Mouse (Mus musculus): ENCODE measurements around the gene Hdac1. TPM values are rescaled to one million over a fixed set of nuclear protein-coding genes. Genes with fewer than 3 reads are reported as not detected.
"Not testable (repeated sequence)": the region's sequence is repeated elsewhere in the genome, so short reads cannot be mapped to it uniquely, and the experiment has no call there.

Hdac1 gene
- polyA plus RNA-seq, 1 experiment from 2014 or later: 204 TPM

- Histone ChIP-seq H3K36me3 (no peaks in the 10 kb centered on the region), H3K27me3 (no peaks in the 10 kb centered on the region), H3K4me3 (no peak overlapping the region), H3K4me1 (peaks cover 11% of the 10 kb centered on the region), H3K9ac (no peak overlapping the region), H3K9me3 (no peaks in the 10 kb centered on the region), H3K4me2 (peak overlapping the region; percentile 74; the same call in 1 of the 2 replicates), H3K27ac (no peak overlapping the region; the same call in 1 of the 2 replicates)
- no peak for ATAC-seq (ENCODE audit: insufficient number of reproducible peaks, low FRiP score, low TSS enrichment, low read depth)
- 68% methylated on average over 9 of the region's 9 CpGs for WGBS
Measured at GRCm38 (mm10) chr4:129557256-129557808, 14.8 kb upstream of the Hdac1 start.

DNA sequence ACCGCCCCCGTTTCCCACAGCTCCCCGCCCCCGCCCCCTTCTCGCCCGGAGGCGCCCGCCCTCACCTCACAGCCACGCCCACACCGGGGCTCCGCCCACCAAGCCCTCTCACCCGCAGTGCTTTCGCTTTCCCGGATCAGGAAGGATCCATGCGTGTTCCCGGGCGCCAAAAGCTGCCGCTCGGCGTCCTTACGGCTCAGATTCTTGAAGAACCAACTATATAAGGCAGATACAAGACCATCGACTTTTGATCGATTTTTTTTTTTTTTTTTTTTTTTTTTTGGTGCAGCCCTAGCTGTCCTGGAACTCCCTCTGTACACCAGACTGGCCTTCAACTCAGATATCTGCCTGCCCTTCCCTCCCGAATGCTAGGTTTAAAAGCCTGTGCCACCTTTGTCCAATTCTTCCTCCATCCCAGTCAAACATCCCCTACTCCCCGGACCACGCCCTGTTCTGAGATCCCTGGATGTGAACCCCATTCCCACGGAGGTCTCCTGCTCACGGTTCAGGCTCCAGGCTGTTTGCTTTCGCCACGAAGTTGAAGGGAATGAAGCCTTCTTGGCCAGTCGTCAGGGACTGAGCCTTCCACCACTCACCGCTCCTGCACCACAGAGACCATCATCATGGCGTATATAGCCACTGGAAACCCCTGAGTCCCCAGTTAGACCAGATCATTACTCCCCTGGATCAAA lies 14.2 kb upstream of the Hdac1 start:
- H3K4me1 ChIP-seq: peaks cover 11% of the 10 kb centered on the region
- H3K4me2 ChIP-seq: peak overlapping the region; percentile 74
- ATAC-seq (ENCODE audit: insufficient number of reproducible peaks, low FRiP score, low TSS enrichment, low read depth): peak; percentile 78
- no peaks in the 10 kb centered on the region for H3K36me3 ChIP-seq
- 7% methylated on average over 33 of the region's 33 CpGs for whole genome bisulfite sequencing
- H3K27me3 ChIP-seq: no peaks in the 10 kb centered on the region
- no peaks in the 10 kb centered on the region for H3K9me3 ChIP-seq
- H3K4me3 ChIP-seq: peak overlapping the region; percentile 54
- H3K27ac ChIP-seq: peak overlapping the region; percentile 71
- H3K9ac ChIP-seq: peak overlapping the region; percentile 29; the same call in 1 of the 2 replicates

DNA sequence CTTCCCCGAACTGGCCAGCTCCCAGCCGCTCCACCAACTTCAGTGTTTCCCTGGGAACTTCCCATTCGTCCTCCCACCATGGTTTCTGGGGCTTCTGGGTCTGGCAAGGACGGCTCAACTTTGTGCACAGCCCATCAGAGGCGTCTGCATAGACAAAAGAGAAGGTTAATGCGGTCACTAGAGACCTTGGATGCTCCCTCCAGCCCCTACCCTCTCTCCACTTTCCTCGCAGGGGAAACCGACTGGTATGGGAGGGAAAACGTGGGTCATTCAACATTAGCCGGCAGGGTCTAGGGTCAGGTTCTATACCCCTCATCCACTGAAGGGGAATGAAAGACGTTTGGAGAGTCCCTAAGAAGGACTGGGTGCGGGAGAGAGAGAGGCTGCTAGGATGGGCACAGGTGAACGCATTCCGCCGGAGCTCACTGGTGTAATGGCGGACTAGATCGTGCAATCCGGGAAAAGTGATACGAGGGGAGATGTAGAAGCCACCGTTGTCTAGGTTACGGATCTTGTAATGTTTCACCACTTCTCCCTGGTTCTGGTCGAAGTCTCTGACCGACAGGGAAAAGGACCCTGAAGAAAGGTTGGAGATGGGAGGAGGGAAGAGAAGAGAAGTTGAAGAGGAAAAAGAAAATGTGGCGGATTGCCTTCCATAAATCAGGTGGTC lies 13.5 kb upstream of the Hdac1 start:
- Histone ChIP-seq H3K4me3 (peak overlapping the region; percentile 54), H3K9me3 (no peaks in the 10 kb centered on the region), H3K27me3 (no peaks in the 10 kb centered on the region), H3K4me2 (peak overlapping the region; percentile 74), H3K9ac (peak overlapping the region; percentile 29), H3K4me1 (peaks cover 11% of the 10 kb centered on the region), H3K27ac (peak overlapping the region; percentile 71), H3K36me3 (no peaks in the 10 kb centered on the region)
- peak; percentile 32 for ATAC-seq (ENCODE audit: insufficient number of reproducible peaks, low FRiP score, low TSS enrichment, low read depth)
- WGBS: under 1% methylated on average over 24 of the region's 24 CpGs

DNA sequence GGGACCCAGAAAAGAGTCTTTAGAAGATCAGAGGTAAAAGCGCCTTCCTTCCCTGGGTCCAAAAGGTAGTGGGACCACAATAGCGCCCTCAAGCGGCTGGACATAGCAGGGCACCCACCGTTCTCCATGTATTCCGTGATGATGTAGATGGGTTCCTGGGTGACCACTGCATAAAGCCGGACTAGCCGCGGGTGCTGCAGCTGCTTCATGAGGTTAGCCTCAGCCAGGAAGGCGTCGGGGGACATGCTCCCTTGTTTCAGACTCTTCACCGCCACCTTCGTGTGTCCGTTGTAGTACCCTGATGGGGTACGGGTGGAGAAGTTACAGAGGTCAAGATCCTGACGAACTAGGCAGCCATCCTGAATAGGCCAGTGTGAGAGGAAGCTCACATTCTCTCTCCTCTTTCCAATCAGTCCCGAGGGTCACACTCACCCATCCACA lies 12.9 kb upstream of the Hdac1 start:
- H3K27ac ChIP-seq: no peak overlapping the region
- no peaks in the 10 kb centered on the region for H3K27me3 ChIP-seq
- H3K4me1 ChIP-seq: peaks cover 11% of the 10 kb centered on the region
- peak overlapping the region; percentile 54 for H3K4me3 ChIP-seq
- H3K4me2 ChIP-seq: peak overlapping the region; percentile 74
- WGBS: 5% methylated on average over 16 of the region's 16 CpGs
- no peaks in the 10 kb centered on the region for H3K36me3 ChIP-seq
- no peaks in the 10 kb centered on the region for H3K9me3 ChIP-seq
- peak overlapping the region; percentile 29; the same call in 1 of the 2 replicates for H3K9ac ChIP-seq
- ATAC-seq (ENCODE audit: insufficient number of reproducible peaks, low FRiP score, low TSS enrichment, low read depth): 0 out of 2 replicates have a peak, but pooled peaks have one; percentile 22

DNA sequence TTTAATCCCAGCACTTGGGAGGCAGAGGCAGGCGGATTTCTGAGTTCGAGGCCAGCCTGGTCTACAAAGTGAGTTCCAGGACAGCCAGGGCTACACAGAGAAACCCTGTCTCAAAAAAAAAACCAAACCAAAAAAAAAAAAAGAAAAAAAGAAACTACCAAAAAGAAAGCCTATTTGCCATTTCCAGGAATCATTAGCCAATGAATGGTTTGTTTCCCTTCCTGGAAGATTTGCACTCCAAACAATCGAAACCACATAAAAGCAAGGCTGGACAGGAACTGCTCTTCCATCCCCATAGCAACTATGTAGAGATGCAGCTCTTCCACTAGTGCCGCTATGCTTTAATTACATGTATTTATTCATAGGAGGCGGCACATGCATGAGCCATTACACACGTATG lies 12.0 kb upstream of the Hdac1 start:
- not testable (repeated sequence) for H3K36me3 ChIP-seq; H3K9ac ChIP-seq; H3K4me2 ChIP-seq; H3K9me3 ChIP-seq; ATAC-seq (ENCODE audit: insufficient number of reproducible peaks, low FRiP score, low TSS enrichment, low read depth); H3K4me3 ChIP-seq; H3K27me3 ChIP-seq; H3K27ac ChIP-seq
- 93% methylated on average over 6 of the region's 6 CpGs for WGBS
- peaks cover 11% of the 10 kb centered on the region for H3K4me1 ChIP-seq

DNA sequence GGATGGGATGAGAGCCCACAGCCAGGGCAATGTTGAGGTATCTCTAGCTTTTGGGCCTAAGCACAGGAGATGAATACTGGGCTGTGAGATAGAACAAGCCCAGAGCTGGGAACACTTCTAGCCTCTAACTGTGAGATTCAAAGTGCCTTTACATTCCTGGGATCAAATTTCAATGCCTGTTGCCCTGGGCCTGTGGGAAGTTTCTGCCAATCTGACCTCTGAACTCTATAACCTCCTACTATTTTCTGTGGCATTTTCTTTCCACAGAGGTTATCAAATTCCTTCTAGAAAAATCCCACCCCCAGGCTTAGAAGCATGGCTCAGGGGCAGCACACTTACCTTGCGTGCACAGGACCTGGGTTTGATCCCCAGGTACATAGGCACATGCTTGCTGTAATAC lies 7.8 kb upstream of the Hdac1 start:
- H3K9me3 ChIP-seq: no peaks in the 10 kb centered on the region
- H3K4me1 ChIP-seq: peaks cover 2% of the 10 kb centered on the region; the same call in 1 of the 2 replicates
- H3K9ac ChIP-seq: no peak overlapping the region
- no peak overlapping the region for H3K4me2 ChIP-seq
- no peak overlapping the region for H3K27ac ChIP-seq
- H3K36me3 ChIP-seq: no peaks in the 10 kb centered on the region
- 54% methylated on average over 1 of the region's 1 CpGs for WGBS
- no peak overlapping the region for H3K4me3 ChIP-seq
- no peaks in the 10 kb centered on the region for H3K27me3 ChIP-seq
- no peak for ATAC-seq (ENCODE audit: insufficient number of reproducible peaks, low FRiP score, low TSS enrichment, low read depth)

GRCm38 (mm10) chr4:129549306-129549705 lies 6.8 kb upstream of the Hdac1 start:
- no peak overlapping the region for H3K4me2 ChIP-seq
- H3K4me3 ChIP-seq: no peak overlapping the region
- no peak overlapping the region for H3K27ac ChIP-seq
- H3K4me1 ChIP-seq: no peaks in the 10 kb centered on the region
- no peak for ATAC-seq (ENCODE audit: insufficient number of reproducible peaks, low FRiP score, low TSS enrichment, low read depth)
- 89% methylated on average over 2 of the region's 2 CpGs for WGBS
- H3K9ac ChIP-seq: no peak overlapping the region
- H3K36me3 ChIP-seq: no peaks in the 10 kb centered on the region
- H3K27me3 ChIP-seq: no peaks in the 10 kb centered on the region
- H3K9me3 ChIP-seq: no peaks in the 10 kb centered on the region

GRCm38 (mm10) chr4:129547631-129548030 lies 5.1 kb upstream of the Hdac1 start:
- 93% methylated on average over 4 of the region's 4 CpGs for WGBS
- not testable (repeated sequence) for ATAC-seq (ENCODE audit: insufficient number of reproducible peaks, low FRiP score, low TSS enrichment, low read depth); H3K27me3 ChIP-seq

GRCm38 (mm10) chr4:129544106-129544505 lies 1.6 kb upstream of the Hdac1 start:
- Histone ChIP-seq H3K9me3 (no peaks in the 10 kb centered on the region), H3K27ac (no peak overlapping the region), H3K36me3 (no peaks in the 10 kb centered on the region), H3K4me3 (no peak overlapping the region), H3K4me1 (peaks cover 17% of the 10 kb centered on the region), H3K9ac (no peak overlapping the region), H3K4me2 (no peak overlapping the region), H3K27me3 (no peaks in the 10 kb centered on the region)
- WGBS: 85% methylated on average over 4 of the region's 4 CpGs
- ATAC-seq (ENCODE audit: insufficient number of reproducible peaks, low FRiP score, low TSS enrichment, low read depth): no peak

More at GRCm38 (mm10) chr4:129547631-129548030, 5.1 kb upstream of the Hdac1 start:
- H3K36me3 ChIP-seq, H3K9ac ChIP-seq, H3K27ac ChIP-seq, H3K4me3 ChIP-seq, H3K4me1 ChIP-seq, H3K9me3 ChIP-seq, H3K4me2 ChIP-seq: not testable (repeated sequence)

DNA sequence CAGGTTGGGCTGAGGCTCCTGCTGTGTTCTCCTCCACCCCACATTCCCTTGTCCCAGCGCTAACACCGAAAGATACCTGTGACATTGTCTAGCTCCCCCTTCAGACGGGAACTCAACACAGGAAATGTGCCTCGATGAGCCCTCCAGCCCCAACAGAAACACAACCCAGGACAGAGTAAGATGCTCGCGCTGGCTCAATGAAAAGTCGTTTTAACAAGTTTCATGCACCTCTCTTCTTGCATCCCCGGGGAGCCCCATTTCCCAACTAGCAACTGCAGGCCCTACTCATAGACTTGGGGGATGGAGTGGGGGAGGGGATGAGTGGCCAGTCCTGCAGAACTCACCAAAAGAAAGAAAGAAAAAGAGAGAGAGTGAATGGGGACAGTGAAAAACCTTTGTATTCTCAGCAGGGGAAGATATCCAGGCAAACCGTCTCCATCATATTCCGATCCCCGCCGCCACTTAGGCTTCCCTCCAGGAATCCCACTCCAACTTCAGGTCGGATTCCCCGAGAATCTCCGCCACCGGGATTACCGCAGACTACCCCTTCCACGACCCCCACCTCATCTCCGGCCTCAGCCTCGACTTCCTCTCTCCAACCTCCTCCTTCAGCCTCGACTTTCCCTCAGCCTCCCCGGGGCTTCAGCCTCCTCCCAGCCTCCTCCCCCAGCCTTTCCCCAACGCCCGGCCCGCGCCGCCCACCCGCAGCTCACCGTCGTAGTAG lies 483 bp downstream of the Hdac1 start:
- Histone ChIP-seq H3K36me3 (peaks cover 6% of the 10 kb centered on the region; the same call in 1 of the 2 replicates), H3K27me3 (no peaks in the 10 kb centered on the region), H3K9ac (peak overlapping the region; percentile 76), H3K27ac (peak overlapping the region; percentile 85), H3K9me3 (no peaks in the 10 kb centered on the region), H3K4me1 (peaks cover 17% of the 10 kb centered on the region), H3K4me2 (peak overlapping the region; percentile 67), H3K4me3 (peak overlapping the region; percentile 80)
- no peak for ATAC-seq (ENCODE audit: insufficient number of reproducible peaks, low FRiP score, low TSS enrichment, low read depth)
- 1% methylated on average over 30 of the region's 30 CpGs for WGBS

GRCm38 (mm10) chr4:129540012-129540411 lies 2.5 kb downstream of the Hdac1 start:
- no peak for ATAC-seq (ENCODE audit: insufficient number of reproducible peaks, low FRiP score, low TSS enrichment, low read depth)
- peaks cover 17% of the 10 kb centered on the region for H3K4me1 ChIP-seq
- H3K27ac ChIP-seq: no peak overlapping the region
- H3K4me2 ChIP-seq: no peak overlapping the region
- H3K4me3 ChIP-seq: no peak overlapping the region
- 90% methylated on average over 6 of the region's 6 CpGs for WGBS
- no peaks in the 10 kb centered on the region for H3K27me3 ChIP-seq
- H3K9ac ChIP-seq: no peak overlapping the region
- peaks cover 10% of the 10 kb centered on the region for H3K36me3 ChIP-seq
- H3K9me3 ChIP-seq: no peaks in the 10 kb centered on the region
